Mouse (Mus musculus): ENCODE data around the gene Gatad2b. TPM values are rescaled to one million over a fixed set of nuclear protein-coding genes. Genes with fewer than 3 reads are reported as not detected.

Gatad2b gene
- polyA plus RNA-seq, 1 experiment: 14.2 TPM

GRCm38 (mm10) chr3:90395629-90396028 lies 102.7 kb downstream of the Gatad2b start:
- H3K79me2 ChIP-seq (ENCODE audit: control insufficient read depth, insufficient read depth): no peaks in the 10 kb centered on the region
- H3ac ChIP-seq (ENCODE audit: control insufficient read depth, insufficient read length, low read depth): no peak overlapping the region
- H3K79me3 ChIP-seq (ENCODE audit: low read depth): no peaks in the 10 kb centered on the region
- peaks cover 96% of the 10 kb centered on the region for H3K36me3 ChIP-seq (ENCODE audit: control insufficient read depth, insufficient read depth)
- H3K4me3 ChIP-seq (ENCODE audit: insufficient read depth, poor library complexity, severe bottlenecking): no peak overlapping the region
- no peaks in the 10 kb centered on the region for H3K27me3 ChIP-seq (ENCODE audit: control insufficient read depth, insufficient read depth, insufficient read length)
- no peak for TF ChIP-seq CEBPB (IDR thresholded peaks at IDR 0.05; ENCODE audit: low read depth)
- TF ChIP-seq MYOD1 (IDR thresholded peaks at IDR 0.05; ENCODE audit: control insufficient read depth, insufficient read length, low read depth): no peak
- TF ChIP-seq CTCF (IDR thresholded peaks at IDR 0.05; ENCODE audit: control insufficient read depth, insufficient read depth, insufficient read length): no peak
- no peak for TF ChIP-seq USF1 (IDR thresholded peaks at IDR 0.05; ENCODE audit: low read depth)
- TF ChIP-seq FOSL1 (IDR thresholded peaks at IDR 0.05; ENCODE audit: insufficient read depth, low read length, poor library complexity, severe bottlenecking): no peak
- no peak for TF ChIP-seq MAX (IDR thresholded peaks at IDR 0.05)
- TF ChIP-seq MYOG (IDR thresholded peaks at IDR 0.05; ENCODE audit: control insufficient read depth, extremely low read depth, insufficient read length): no peak

GRCm38 (mm10) chr3:90400993-90401392 lies 108.0 kb downstream of the Gatad2b start:
- H3K36me3 ChIP-seq (ENCODE audit: control insufficient read depth, insufficient read depth): peaks cover 97% of the 10 kb centered on the region
- H3ac ChIP-seq (ENCODE audit: control insufficient read depth, insufficient read length, low read depth): no peak overlapping the region
- H3K79me3 ChIP-seq (ENCODE audit: low read depth): no peaks in the 10 kb centered on the region
- no peak overlapping the region for H3K4me3 ChIP-seq (ENCODE audit: insufficient read depth, poor library complexity, severe bottlenecking)
- no peaks in the 10 kb centered on the region for H3K27me3 ChIP-seq (ENCODE audit: control insufficient read depth, insufficient read depth, insufficient read length)
- no peaks in the 10 kb centered on the region for H3K79me2 ChIP-seq (ENCODE audit: control insufficient read depth, insufficient read depth)
- TF ChIP-seq MYOG (IDR thresholded peaks at IDR 0.05; ENCODE audit: control insufficient read depth, extremely low read depth, insufficient read length) (no peak), FOSL1 (IDR thresholded peaks at IDR 0.05; ENCODE audit: insufficient read depth, low read length, poor library complexity, severe bottlenecking) (no peak), USF1 (IDR thresholded peaks at IDR 0.05; ENCODE audit: low read depth) (no peak), MYOD1 (IDR thresholded peaks at IDR 0.05; ENCODE audit: control insufficient read depth, insufficient read length, low read depth) (no peak), CEBPB (IDR thresholded peaks at IDR 0.05; ENCODE audit: low read depth) (no peak), CTCF (IDR thresholded peaks at IDR 0.05; ENCODE audit: control insufficient read depth, insufficient read depth, insufficient read length) (no peak), MAX (IDR thresholded peaks at IDR 0.05) (no peak)

- Histone ChIP-seq H3ac (ENCODE audit: control insufficient read depth, insufficient read length, low read depth) (no peak overlapping the region), H3K36me3 (ENCODE audit: control insufficient read depth, insufficient read depth) (peaks cover 98% of the 10 kb centered on the region), H3K4me3 (ENCODE audit: insufficient read depth, poor library complexity, severe bottlenecking) (no peak overlapping the region), H3K79me2 (ENCODE audit: control insufficient read depth, insufficient read depth) (no peaks in the 10 kb centered on the region), H3K27me3 (ENCODE audit: control insufficient read depth, insufficient read depth, insufficient read length) (no peaks in the 10 kb centered on the region), H3K79me3 (ENCODE audit: low read depth) (no peaks in the 10 kb centered on the region)
- TF ChIP-seq CEBPB (IDR thresholded peaks at IDR 0.05; ENCODE audit: low read depth): no peak
- TF ChIP-seq USF1 (IDR thresholded peaks at IDR 0.05; ENCODE audit: low read depth): no peak
- TF ChIP-seq MAX (IDR thresholded peaks at IDR 0.05): no peak
- TF ChIP-seq CTCF (IDR thresholded peaks at IDR 0.05; ENCODE audit: control insufficient read depth, insufficient read depth, insufficient read length): no peak
- TF ChIP-seq MYOG (IDR thresholded peaks at IDR 0.05; ENCODE audit: control insufficient read depth, extremely low read depth, insufficient read length): no peak
- TF ChIP-seq MYOD1 (IDR thresholded peaks at IDR 0.05; ENCODE audit: control insufficient read depth, insufficient read length, low read depth): no peak
- TF ChIP-seq FOSL1 (IDR thresholded peaks at IDR 0.05; ENCODE audit: insufficient read depth, low read length, poor library complexity, severe bottlenecking): no peak
Observed at GRCm38 (mm10) chr3:90404121-90404520, 111.1 kb downstream of the Gatad2b start.

- H3K79me2 ChIP-seq (ENCODE audit: control insufficient read depth, insufficient read depth): no peaks in the 10 kb centered on the region
- H3K36me3 ChIP-seq (ENCODE audit: control insufficient read depth, insufficient read depth): peaks cover 98% of the 10 kb centered on the region
- TF ChIP-seq FOSL1 (IDR thresholded peaks at IDR 0.05; ENCODE audit: insufficient read depth, low read length, poor library complexity, severe bottlenecking) (no peak), MYOG (IDR thresholded peaks at IDR 0.05; ENCODE audit: control insufficient read depth, extremely low read depth, insufficient read length) (no peak), USF1 (IDR thresholded peaks at IDR 0.05; ENCODE audit: low read depth) (no peak), CEBPB (IDR thresholded peaks at IDR 0.05; ENCODE audit: low read depth) (no peak), MAX (IDR thresholded peaks at IDR 0.05) (no peak), MYOD1 (IDR thresholded peaks at IDR 0.05; ENCODE audit: control insufficient read depth, insufficient read length, low read depth) (no peak), CTCF (IDR thresholded peaks at IDR 0.05; ENCODE audit: control insufficient read depth, insufficient read depth, insufficient read length) (no peak)
- H3K27me3 ChIP-seq (ENCODE audit: control insufficient read depth, insufficient read depth, insufficient read length): no peaks in the 10 kb centered on the region
- H3K4me3 ChIP-seq (ENCODE audit: insufficient read depth, poor library complexity, severe bottlenecking): no peak overlapping the region
- H3ac ChIP-seq (ENCODE audit: control insufficient read depth, insufficient read length, low read depth): no peak overlapping the region
- H3K79me3 ChIP-seq (ENCODE audit: low read depth): no peaks in the 10 kb centered on the region
Observed at GRCm38 (mm10) chr3:90404609-90405008, 111.6 kb downstream of the Gatad2b start.

- Histone ChIP-seq H3K79me2 (ENCODE audit: control insufficient read depth, insufficient read depth) (no peaks in the 10 kb centered on the region), H3K79me3 (ENCODE audit: low read depth) (no peaks in the 10 kb centered on the region), H3K4me3 (ENCODE audit: insufficient read depth, poor library complexity, severe bottlenecking) (no peak overlapping the region), H3K27me3 (ENCODE audit: control insufficient read depth, insufficient read depth, insufficient read length) (no peaks in the 10 kb centered on the region), H3ac (ENCODE audit: control insufficient read depth, insufficient read length, low read depth) (no peak overlapping the region), H3K36me3 (ENCODE audit: control insufficient read depth, insufficient read depth) (peaks cover 97% of the 10 kb centered on the region)
- TF ChIP-seq USF1 (IDR thresholded peaks at IDR 0.05; ENCODE audit: low read depth) (no peak), CEBPB (IDR thresholded peaks at IDR 0.05; ENCODE audit: low read depth) (no peak), CTCF (IDR thresholded peaks at IDR 0.05; ENCODE audit: control insufficient read depth, insufficient read depth, insufficient read length) (no peak), MAX (IDR thresholded peaks at IDR 0.05) (no peak), FOSL1 (IDR thresholded peaks at IDR 0.05; ENCODE audit: insufficient read depth, low read length, poor library complexity, severe bottlenecking) (no peak), MYOG (IDR thresholded peaks at IDR 0.05; ENCODE audit: control insufficient read depth, extremely low read depth, insufficient read length) (no peak), MYOD1 (IDR thresholded peaks at IDR 0.05; ENCODE audit: control insufficient read depth, insufficient read length, low read depth) (no peak)
Observed at GRCm38 (mm10) chr3:90406414-90406813, 113.4 kb downstream of the Gatad2b start.

- H3K79me3 ChIP-seq (ENCODE audit: low read depth): no peaks in the 10 kb centered on the region
- no peaks in the 10 kb centered on the region for H3K27me3 ChIP-seq (ENCODE audit: control insufficient read depth, insufficient read depth, insufficient read length)
- TF ChIP-seq FOSL1 (IDR thresholded peaks at IDR 0.05; ENCODE audit: insufficient read depth, low read length, poor library complexity, severe bottlenecking): no peak
- no peak for TF ChIP-seq CTCF (IDR thresholded peaks at IDR 0.05; ENCODE audit: control insufficient read depth, insufficient read depth, insufficient read length)
- no peak overlapping the region for H3K4me3 ChIP-seq (ENCODE audit: insufficient read depth, poor library complexity, severe bottlenecking)
- H3K79me2 ChIP-seq (ENCODE audit: control insufficient read depth, insufficient read depth): no peaks in the 10 kb centered on the region
- H3K36me3 ChIP-seq (ENCODE audit: control insufficient read depth, insufficient read depth): peaks cover 92% of the 10 kb centered on the region
- H3ac ChIP-seq (ENCODE audit: control insufficient read depth, insufficient read length, low read depth): no peak overlapping the region
Observed at GRCm38 (mm10) chr3:90408721-90409120, 115.7 kb downstream of the Gatad2b start.

All from C2C12 (cell line).